Mouse (Mus musculus): Measurements from ENCODE around the gene Scaf1.

Scaf1 gene

DNA sequence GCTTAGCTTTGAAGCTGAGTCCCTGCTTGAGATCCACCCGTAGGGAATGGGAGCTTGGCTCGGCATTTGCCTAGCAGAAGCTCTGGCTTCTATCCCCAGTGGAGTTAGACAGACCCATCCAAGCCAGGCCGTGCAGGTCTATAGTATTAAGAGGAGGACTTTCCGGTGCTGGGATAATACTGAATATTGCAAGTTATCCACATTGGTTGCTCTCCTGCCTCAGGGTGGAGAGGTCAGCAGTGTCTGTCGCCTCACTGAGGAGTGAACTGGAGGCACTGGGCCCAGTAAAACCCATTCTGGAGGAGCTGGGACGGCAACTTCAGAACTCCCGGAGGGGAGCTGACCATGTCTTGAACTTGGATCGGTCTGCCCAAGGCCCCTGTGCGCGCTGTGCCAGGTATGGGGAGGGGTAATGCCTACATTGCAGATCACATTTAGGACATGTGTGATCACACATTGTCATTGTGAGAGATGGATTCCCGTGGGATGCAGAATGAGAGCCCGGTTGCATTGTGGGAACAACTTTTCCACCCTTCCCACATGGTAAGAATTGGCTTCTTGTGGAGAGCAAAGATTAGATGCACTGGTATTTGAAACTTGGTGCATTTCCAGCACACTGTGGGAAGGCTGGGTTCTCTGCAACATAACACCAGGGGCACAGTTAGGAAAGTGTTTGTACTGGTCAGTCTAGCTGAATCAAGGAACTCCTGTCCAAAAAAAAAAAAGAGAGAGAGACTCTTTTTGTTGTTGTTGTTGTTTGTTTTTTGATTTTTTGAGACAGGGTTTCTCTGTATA is 61.9 kb downstream of the Scaf1 start:
- DNase-seq (ENCODE audit: low spot score): no peak

DNA sequence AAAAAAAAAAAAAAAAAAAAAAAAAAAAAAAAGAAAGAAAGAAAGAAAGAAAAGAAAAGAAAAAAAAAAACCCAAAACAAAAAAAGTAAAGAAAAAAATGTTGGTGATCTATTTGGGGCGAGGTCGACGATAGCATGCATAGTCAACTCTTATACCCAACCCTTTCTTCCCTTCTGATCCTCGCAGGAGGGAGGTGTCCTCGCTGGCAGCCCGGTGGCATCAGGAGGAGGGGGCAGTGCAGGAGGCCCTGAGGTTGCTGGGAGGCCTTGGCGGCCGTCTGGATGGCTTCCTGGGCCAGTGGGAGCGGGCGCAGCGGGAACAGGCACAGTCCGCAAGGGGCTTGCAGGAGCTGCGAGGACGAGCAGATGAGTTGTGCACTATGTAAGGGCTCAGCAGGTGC is 62.6 kb downstream of the Scaf1 start:
- DNase-seq (ENCODE audit: low spot score): no peak

All from urinary bladder, postnatal 10 days (tissue).